Mouse (Mus musculus) skeletal muscle tissue, postnatal 0 days (tissue): ENCODE data around the gene Cdan1. TPM values are rescaled to one million over a fixed set of nuclear protein-coding genes. Genes with fewer than 3 reads are reported as not detected.

Experiments used
- polyA plus RNA-seq: library from polyadenylated mRNA; unstranded; fragments of >200 nt; fragmentation: Nextera tagmentation; extraction: Ambion mirVana; gene quantifications from 2 replicates; pipeline ENCODE4 v1.2.1, GENCODE M21; 2015

The Cdan1 gene
- polyA plus RNA-seq = 3.4 and 4.7 TPM in 2 replicates

GRCm38 (mm10) chr2:120849449-120850423 lies at the start of gene Cdan1:
Cdan1 (minus strand) TSS chr2:120850128.

DNA sequence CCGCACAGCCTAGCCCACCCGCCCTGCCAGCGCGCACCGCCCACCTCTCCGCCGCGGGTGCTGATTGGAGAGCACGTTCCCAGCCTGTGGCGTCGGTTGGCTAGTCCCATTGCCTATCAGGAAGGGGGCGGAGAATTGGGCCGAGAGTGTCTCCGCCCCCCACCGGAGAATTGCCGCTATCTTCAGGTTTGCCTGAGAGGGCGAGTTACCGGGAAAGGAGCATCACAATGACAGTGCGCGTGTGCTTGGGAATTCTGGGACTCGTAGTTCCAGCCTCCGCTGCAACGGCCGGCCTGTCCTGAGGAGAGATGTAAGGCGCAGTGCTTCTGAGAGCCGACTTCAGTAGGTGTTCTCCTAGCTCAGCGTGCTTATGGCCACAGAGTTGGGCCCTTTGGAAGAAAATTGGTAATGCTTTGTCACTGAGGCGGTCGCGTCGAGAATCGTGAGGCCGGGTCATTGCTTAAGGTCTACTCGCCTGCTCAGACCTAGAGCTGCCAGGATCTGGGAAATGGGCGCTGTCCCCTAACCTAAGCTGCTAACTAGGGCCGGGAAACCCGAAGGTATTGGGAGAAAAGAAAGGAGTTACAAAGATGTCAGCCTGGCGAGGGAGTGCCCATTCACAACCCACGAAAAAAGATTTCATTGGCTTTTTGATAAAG lies 625 bp upstream of the Cdan1 start, which contains the start of gene Ttbk2:
Gene Ttbk2, minus strand, starts transcription at position 181 of the 659 bp plus-strand sequence.

Other genes starting within 250 kb of the Cdan1 start
- 15.0 and 15.5 TPM in 2 replicates for gene Haus2, start 240.7 kb downstream of the Cdan1 start, polyA plus RNA-seq
- 18.2 and 18.5 TPM in 2 replicates for gene Lrrc57, start 240.6 kb downstream of the Cdan1 start, polyA plus RNA-seq
- 4.8 and 5.6 TPM in 2 replicates for gene Stard9, start 221.0 kb downstream of the Cdan1 start, polyA plus RNA-seq
- gene Ttbk2, start 476 bp upstream of the Cdan1 start, polyA plus RNA-seq = 1.6 and 2.8 TPM in 2 replicates
- 10.3 and 10.9 TPM in 2 replicates for gene Ubr1, start 120.6 kb upstream of the Cdan1 start, polyA plus RNA-seq
- gene Tmem62, start 126.9 kb upstream of the Cdan1 start, polyA plus RNA-seq = 1.6 and 1.8 TPM in 2 replicates
- 27.1 and 27.3 TPM in 2 replicates for gene Ccndbp1, start 158.3 kb upstream of the Cdan1 start, polyA plus RNA-seq
- gene Epb42, start 186.9 kb upstream of the Cdan1 start, polyA plus RNA-seq = 0.12 and 0.15 TPM in 2 replicates
- gene Tgm5, start 235.7 kb upstream of the Cdan1 start, polyA plus RNA-seq = 0.27 TPM in 1 of 2 replicates, not detected in the other